Mouse (Mus musculus): ENCODE measurements around the gene Rnf222. TPM values are rescaled to one million over a fixed set of nuclear protein-coding genes. Genes with fewer than 3 reads are reported as not detected.

Gene Rnf222
- polyA plus RNA-seq, 1 experiment = 1.1 TPM

GRCm38 (mm10) chr11:68898790-68899189 lies 10.4 kb downstream of the Rnf222 start:
- TF ChIP-seq CTCF (IDR thresholded peaks at IDR 0.05; ENCODE audit: control insufficient read depth, insufficient read depth, insufficient replicate concordance, low read depth, low read length) (no peak), POLR2A (IDR thresholded peaks at IDR 0.05; ENCODE audit: control insufficient read depth, low read depth, low read length) (no peak)
- Histone ChIP-seq H3K36me3 (ENCODE audit: control insufficient read depth, insufficient read depth, low read length) (peaks cover 5% of the 10 kb centered on the region; the same call in 1 of the 2 replicates), H3K27ac (ENCODE audit: control insufficient read depth, insufficient read depth, low read depth, low read length) (no peak overlapping the region), H3K4me3 (ENCODE audit: control insufficient read depth, low read depth, low read length) (no peak overlapping the region), H3K4me1 (ENCODE audit: control insufficient read depth, insufficient read depth, low read length) (peaks cover 2% of the 10 kb centered on the region; the same call in 1 of the 2 replicates), H3K27me3 (ENCODE audit: control insufficient read depth, insufficient read depth, low read length) (no peaks in the 10 kb centered on the region)

DNA sequence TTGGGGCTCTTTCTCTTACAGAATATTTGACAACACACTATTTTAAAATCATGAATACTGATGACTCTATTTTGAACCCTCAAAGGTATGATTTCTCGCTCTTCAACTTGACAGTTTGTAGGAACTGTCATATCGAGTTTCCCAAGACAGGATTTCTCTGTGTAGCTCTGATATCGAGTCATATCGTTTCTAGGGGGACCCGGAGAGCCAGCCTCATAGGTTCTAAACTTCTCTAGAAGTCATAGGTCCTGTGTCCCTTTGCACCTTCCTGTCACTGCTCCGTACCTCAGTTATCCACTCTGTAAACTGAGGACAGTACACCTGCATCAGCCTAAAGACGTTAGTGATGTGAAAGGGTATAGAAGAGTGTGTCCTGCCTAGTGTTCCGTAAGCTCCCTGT lies 11.5 kb downstream of the Rnf222 start:
- Histone ChIP-seq H3K4me3 (ENCODE audit: control insufficient read depth, low read depth, low read length) (no peak overlapping the region), H3K27me3 (ENCODE audit: control insufficient read depth, insufficient read depth, low read length) (no peaks in the 10 kb centered on the region), H3K36me3 (ENCODE audit: control insufficient read depth, insufficient read depth, low read length) (peaks cover 5% of the 10 kb centered on the region), H3K4me1 (ENCODE audit: control insufficient read depth, insufficient read depth, low read length) (peaks cover 2% of the 10 kb centered on the region; the same call in 1 of the 2 replicates), H3K27ac (ENCODE audit: control insufficient read depth, insufficient read depth, low read depth, low read length) (no peak overlapping the region)
- TF ChIP-seq CTCF (IDR thresholded peaks at IDR 0.05; ENCODE audit: control insufficient read depth, insufficient read depth, insufficient replicate concordance, low read depth, low read length) = no peak
- no peak for TF ChIP-seq POLR2A (IDR thresholded peaks at IDR 0.05; ENCODE audit: control insufficient read depth, low read depth, low read length)

DNA sequence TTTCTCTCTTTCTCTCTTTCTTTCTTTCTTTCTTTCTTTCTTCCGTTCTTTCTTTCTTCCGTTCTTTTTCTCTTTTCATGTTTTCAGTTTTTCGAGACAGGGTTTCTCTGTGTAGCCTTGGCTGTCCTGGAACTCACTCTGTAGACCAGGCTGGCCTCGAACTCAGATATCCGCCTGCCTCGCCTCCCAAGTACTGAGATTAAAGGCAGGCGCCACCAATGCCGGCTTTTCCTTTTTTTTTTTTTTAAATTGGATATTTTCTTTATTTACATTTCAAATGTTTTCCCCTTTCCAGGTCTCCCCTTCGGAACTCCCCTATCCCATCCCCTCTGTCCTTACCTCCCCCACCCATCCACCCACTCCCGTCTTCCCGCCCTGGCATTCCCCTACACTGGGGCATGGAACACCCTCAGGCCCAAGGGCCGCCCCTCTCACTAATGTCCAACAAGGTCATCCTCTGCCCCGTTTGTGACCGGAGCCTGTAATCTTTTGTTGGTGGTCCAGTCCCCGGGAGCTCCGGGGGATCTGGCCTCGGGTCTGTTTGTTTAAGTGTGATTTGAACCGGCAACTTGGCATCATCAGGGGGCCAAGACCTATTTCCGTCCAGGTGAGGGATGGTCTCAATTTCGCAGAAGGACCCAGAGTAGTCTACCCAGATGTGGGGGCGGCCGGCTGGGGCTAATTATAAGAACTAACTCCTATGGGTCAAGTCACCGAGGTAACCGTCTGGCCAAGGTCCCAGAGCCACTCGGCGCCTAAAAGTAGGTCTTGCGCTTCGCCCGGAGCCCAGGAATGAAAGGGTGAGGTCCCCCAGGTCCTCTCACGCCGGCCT lies 12.4 kb downstream of the Rnf222 start:
- peaks cover 5% of the 10 kb centered on the region for H3K36me3 ChIP-seq (ENCODE audit: control insufficient read depth, insufficient read depth, low read length)
- H3K4me3 ChIP-seq (ENCODE audit: control insufficient read depth, low read depth, low read length) = peak overlapping the region; percentile 99
- no peaks in the 10 kb centered on the region for H3K27me3 ChIP-seq (ENCODE audit: control insufficient read depth, insufficient read depth, low read length)
- H3K27ac ChIP-seq (ENCODE audit: control insufficient read depth, insufficient read depth, low read depth, low read length) = peak overlapping the region; percentile 68
- H3K4me1 ChIP-seq (ENCODE audit: control insufficient read depth, insufficient read depth, low read length) = peaks cover 2% of the 10 kb centered on the region; the same call in 1 of the 2 replicates
- TF ChIP-seq POLR2A (IDR thresholded peaks at IDR 0.05; ENCODE audit: control insufficient read depth, low read depth, low read length) = no peak
- TF ChIP-seq CTCF (IDR thresholded peaks at IDR 0.05; ENCODE audit: control insufficient read depth, insufficient read depth, insufficient replicate concordance, low read depth, low read length) = no peak

DNA sequence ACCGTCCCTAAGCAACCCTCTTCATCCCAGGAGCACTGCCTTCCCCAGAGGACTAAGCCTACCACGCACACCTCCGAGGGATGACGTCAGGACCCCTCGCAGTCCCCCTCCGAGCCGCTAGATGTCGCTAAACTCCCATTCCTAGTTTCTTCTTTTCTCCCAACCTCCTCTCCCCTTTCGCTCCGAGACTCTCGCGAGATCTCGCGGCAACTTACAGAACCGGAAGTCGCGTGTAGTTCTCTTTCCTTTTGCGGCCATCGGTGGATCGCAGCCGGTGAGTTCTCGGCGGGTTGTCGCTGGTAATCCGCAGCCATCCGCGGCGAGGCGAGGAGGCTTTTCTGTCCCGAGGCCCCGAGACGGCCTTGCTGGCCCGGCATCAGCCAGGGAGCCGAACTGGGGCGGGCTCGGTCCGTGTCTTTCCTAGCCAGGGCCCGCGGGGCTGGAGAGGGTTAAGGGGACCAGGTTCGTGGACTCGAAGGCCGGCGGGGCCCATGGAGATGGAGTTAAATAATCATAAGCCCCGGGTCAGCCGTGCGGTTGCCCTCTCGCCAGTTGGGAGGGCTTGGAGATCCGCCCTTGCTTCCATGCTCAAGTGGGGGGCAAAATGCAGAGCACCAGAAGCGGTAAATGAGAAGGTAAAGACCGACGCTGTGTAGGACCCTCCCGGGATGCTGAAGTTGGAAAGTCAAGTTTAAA lies 13.1 kb downstream of the Rnf222 start, which contains the start of gene Rpl26:
Gene Rpl26 (plus strand): TSS at position 233 of the 696 bp plus-strand sequence.
- Histone ChIP-seq H3K4me1 (ENCODE audit: control insufficient read depth, insufficient read depth, low read length) (peaks cover 2% of the 10 kb centered on the region; the same call in 1 of the 2 replicates), H3K27me3 (ENCODE audit: control insufficient read depth, insufficient read depth, low read length) (no peaks in the 10 kb centered on the region), H3K4me3 (ENCODE audit: control insufficient read depth, low read depth, low read length) (peak within 1 kb of the TSS; percentile 99), H3K27ac (ENCODE audit: control insufficient read depth, insufficient read depth, low read depth, low read length) (peak within 1 kb of the TSS; percentile 88), H3K36me3 (ENCODE audit: control insufficient read depth, insufficient read depth, low read length) (peaks cover 5% of the 10 kb centered on the region)
- TF ChIP-seq POLR2A (IDR thresholded peaks at IDR 0.05; ENCODE audit: control insufficient read depth, low read depth, low read length) (peak; percentile 94), CTCF (IDR thresholded peaks at IDR 0.05; ENCODE audit: control insufficient read depth, insufficient read depth, insufficient replicate concordance, low read depth, low read length) (peak; percentile 96; the same call in 1 of the 2 replicates)

DNA sequence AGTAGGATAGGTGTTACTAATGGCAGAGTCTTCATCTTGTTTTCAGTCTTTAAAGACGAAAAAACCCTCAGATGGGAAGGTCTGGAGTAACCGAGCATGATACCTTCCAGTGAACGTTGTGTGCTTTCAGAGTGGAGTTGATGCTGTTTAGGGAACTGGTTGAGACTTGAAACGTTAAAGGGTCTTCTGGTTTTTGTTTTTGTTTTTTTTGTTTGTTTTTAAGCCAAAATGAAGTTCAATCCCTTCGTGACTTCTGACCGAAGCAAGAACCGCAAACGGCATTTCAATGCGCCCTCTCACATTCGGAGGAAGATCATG lies 13.7 kb downstream of the Rnf222 start:
- TF ChIP-seq CTCF (IDR thresholded peaks at IDR 0.05; ENCODE audit: control insufficient read depth, insufficient read depth, insufficient replicate concordance, low read depth, low read length) (no peak), POLR2A (IDR thresholded peaks at IDR 0.05; ENCODE audit: control insufficient read depth, low read depth, low read length) (no peak)
- Histone ChIP-seq H3K36me3 (ENCODE audit: control insufficient read depth, insufficient read depth, low read length) (peaks cover 5% of the 10 kb centered on the region), H3K4me3 (ENCODE audit: control insufficient read depth, low read depth, low read length) (peak overlapping the region; percentile 99), H3K4me1 (ENCODE audit: control insufficient read depth, insufficient read depth, low read length) (peaks cover 2% of the 10 kb centered on the region; the same call in 1 of the 2 replicates), H3K27me3 (ENCODE audit: control insufficient read depth, insufficient read depth, low read length) (no peaks in the 10 kb centered on the region), H3K27ac (ENCODE audit: control insufficient read depth, insufficient read depth, low read depth, low read length) (peak overlapping the region; percentile 88)

- TF ChIP-seq CTCF (IDR thresholded peaks at IDR 0.05; ENCODE audit: control insufficient read depth, insufficient read depth, insufficient replicate concordance, low read depth, low read length) (no peak), POLR2A (IDR thresholded peaks at IDR 0.05; ENCODE audit: control insufficient read depth, low read depth, low read length) (no peak)
- H3K27me3 ChIP-seq (ENCODE audit: control insufficient read depth, insufficient read depth, low read length) = no peaks in the 10 kb centered on the region
- peaks cover 2% of the 10 kb centered on the region; the same call in 1 of the 2 replicates for H3K4me1 ChIP-seq (ENCODE audit: control insufficient read depth, insufficient read depth, low read length)
- H3K27ac ChIP-seq (ENCODE audit: control insufficient read depth, insufficient read depth, low read depth, low read length) = no peak overlapping the region; the same call in 1 of the 2 replicates
- H3K36me3 ChIP-seq (ENCODE audit: control insufficient read depth, insufficient read depth, low read length) = peaks cover 5% of the 10 kb centered on the region
- peak overlapping the region; percentile 99 for H3K4me3 ChIP-seq (ENCODE audit: control insufficient read depth, low read depth, low read length)
These were observed 14.0 kb downstream of the Rnf222 start for GRCm38 (mm10) chr11:68902367-68902766.

- Histone ChIP-seq H3K27me3 (ENCODE audit: control insufficient read depth, insufficient read depth, low read length) (no peaks in the 10 kb centered on the region), H3K27ac (ENCODE audit: control insufficient read depth, insufficient read depth, low read depth, low read length) (no peak overlapping the region), H3K36me3 (ENCODE audit: control insufficient read depth, insufficient read depth, low read length) (peaks cover 5% of the 10 kb centered on the region), H3K4me3 (ENCODE audit: control insufficient read depth, low read depth, low read length) (0 out of 2 replicates have a peak overlapping the region, but pooled peaks have one; percentile 3), H3K4me1 (ENCODE audit: control insufficient read depth, insufficient read depth, low read length) (peaks cover 2% of the 10 kb centered on the region; the same call in 1 of the 2 replicates)
- TF ChIP-seq POLR2A (IDR thresholded peaks at IDR 0.05; ENCODE audit: control insufficient read depth, low read depth, low read length) (no peak), CTCF (IDR thresholded peaks at IDR 0.05; ENCODE audit: control insufficient read depth, insufficient read depth, insufficient replicate concordance, low read depth, low read length) (no peak)
These were observed 14.5 kb downstream of the Rnf222 start for GRCm38 (mm10) chr11:68902823-68903222.
